Mouse (Mus musculus) bone marrow, adult 2 months (tissue): ENCODE results near the gene Rab4a. TPM values are rescaled to one million over a fixed set of nuclear protein-coding genes. Genes with fewer than 3 reads are reported as not detected.

Experiments used
- H3K27ac ChIP-seq: fragments of 200-500 bp; 2 replicates; pipeline ENCODE4 v1.5.1; 2012; ENCODE audit warnings: low read depth, mild to moderate bottlenecking, control low read depth, inconsistent platforms, low read length; ENCODE audit not compliant: control insufficient read depth, poor library complexity, insufficient read depth
- H3K4me1 ChIP-seq: fragments of 200-500 bp; 2 replicates; pipeline ENCODE4 v1.6.1; 2011; ENCODE audit warnings: low read length; ENCODE audit not compliant: control insufficient read depth, insufficient read depth
- H3K4me3 ChIP-seq: fragments of 200-500 bp; replicated peaks from 2 replicates; pipeline ENCODE3; 2011; ENCODE audit warnings: mild to moderate bottlenecking, low read depth, low read length, control low read depth; ENCODE audit not compliant: control insufficient read depth
- CTCF ChIP-seq: fragments of 200-500 bp; IDR thresholded peaks from 2 replicates; pipeline ENCODE4 v1.5.1; 2011; ENCODE audit warnings: low read length, control low read depth; ENCODE audit not compliant: control insufficient read depth, insufficient read depth
- POLR2A ChIP-seq: fragments of 200-500 bp; IDR thresholded peaks from 2 replicates; pipeline ENCODE4 v1.6.1; 2011; ENCODE audit warnings: low read depth, mild to moderate bottlenecking, control low read depth, low read length, borderline replicate concordance; ENCODE audit not compliant: control insufficient read depth
- WGBS: fragments of 180-500 bp; shearing (Covaris S2); methylation state at CpG from one replicate; pipeline ENCODE4 v1.1.7; 2018; 5-methylcytosine and 5-hydroxymethylcytosine counted together
- polyA plus RNA-seq: library from polyadenylated mRNA; stranded (reverse); fragments of >200 nt; gene quantifications from 2 replicates; pipeline ENCODE4 v1.2.4, GENCODE M21; 2011; ENCODE audit warnings: low replicate concordance; ENCODE audit not compliant: missing spikeins, insufficient read depth, insufficient read length

The Rab4a gene
- polyA plus RNA-seq = 3.5 and 9.1 TPM in 2 replicates

DNA sequence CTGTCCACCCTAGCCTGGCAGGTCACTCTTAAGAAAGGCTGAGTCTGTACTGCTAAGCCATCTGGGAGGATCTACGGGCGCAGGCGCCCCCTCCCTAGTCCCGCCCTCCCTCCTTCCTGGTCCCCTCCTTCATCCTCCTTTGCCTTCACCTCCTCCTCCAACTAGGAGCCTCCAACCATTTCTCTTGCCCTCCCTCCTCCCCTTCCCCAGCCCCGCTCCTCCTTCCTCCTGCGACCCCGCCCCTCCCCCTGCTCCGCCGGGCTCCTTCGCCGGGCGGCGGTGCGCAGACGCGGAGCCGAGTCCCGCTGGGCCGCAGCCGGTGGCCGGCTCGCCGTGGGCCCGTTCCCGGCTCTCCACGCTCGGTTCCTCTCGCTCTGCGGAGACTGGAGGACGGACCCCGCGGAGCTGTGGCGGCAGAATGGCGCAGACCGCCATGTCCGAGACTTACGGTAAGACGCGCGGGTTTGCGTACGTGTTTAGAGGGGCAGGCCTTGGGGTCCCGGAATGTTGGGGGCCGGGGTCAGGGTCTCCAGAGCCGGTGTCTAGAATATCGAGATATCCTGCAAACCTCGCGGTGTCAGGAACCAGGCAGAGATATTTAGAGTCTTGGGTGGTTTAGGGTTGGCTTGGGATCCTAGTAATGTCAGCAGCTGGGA, at the start of gene Rab4a:
Rab4a (plus strand) TSS at position 268 of the 656 bp plus-strand sequence.
- no peak for TF ChIP-seq CTCF
- no peak for TF ChIP-seq POLR2A
- Histone ChIP-seq H3K4me1 (no peaks in the 10 kb centered on the region; the same call in 1 of the 2 replicates), H3K4me3 (peak within 1 kb of the TSS; percentile 79), H3K27ac (peak within 1 kb of the TSS; percentile 39; the same call in 1 of the 2 replicates)
- 2% methylated on average over 47 of the region's 48 CpGs for WGBS

DNA sequence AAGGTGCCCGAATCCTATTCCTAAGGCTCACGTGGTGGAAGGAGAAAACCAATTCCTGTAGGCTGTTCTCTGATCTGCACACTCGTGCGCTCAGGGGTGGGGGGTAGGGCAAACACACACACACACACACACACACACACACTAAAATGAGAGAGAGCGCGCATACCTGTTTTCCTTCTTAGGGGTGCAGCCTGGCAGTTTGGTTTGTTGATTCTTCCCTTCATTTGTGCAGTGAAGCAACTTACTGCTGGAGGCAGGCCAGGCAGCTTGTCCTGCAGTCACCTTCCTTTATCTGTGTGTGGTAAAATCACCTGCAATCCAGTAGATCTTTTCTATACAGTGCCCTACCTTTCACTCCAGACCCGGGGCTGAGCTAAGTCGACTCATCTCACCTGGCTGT, 48.9 kb upstream of the Rab4a start:
- H3K4me3 ChIP-seq = no peak overlapping the region
- no peak overlapping the region for H3K27ac ChIP-seq

DNA sequence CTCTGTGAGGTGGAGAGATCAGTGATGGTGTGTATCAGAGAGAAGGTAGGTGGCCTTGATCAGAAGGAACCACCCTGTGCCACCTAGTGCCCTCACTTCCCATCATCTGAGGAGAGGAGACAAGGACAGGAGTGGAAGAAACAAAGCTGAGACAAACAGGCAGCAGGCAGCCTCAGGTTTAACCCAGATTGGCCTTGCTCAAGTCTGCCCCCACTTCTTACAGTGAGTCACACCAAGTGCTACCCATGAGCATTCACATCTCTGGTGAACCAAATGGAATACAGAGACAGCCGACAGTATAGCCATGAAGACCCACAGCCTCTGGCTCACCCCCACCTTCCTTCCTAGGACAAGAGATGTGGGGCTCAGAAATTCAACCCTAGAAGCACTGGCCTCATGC, 46.9 kb upstream of the Rab4a start:
- H3K4me1 ChIP-seq = no peaks in the 10 kb centered on the region
- TF ChIP-seq POLR2A = no peak
- TF ChIP-seq CTCF = no peak
- no peak overlapping the region for H3K4me3 ChIP-seq
- 63% methylated on average over 1 of the region's 1 CpGs for WGBS
- H3K27ac ChIP-seq = no peak overlapping the region

More for the DNA sequence above, 48.9 kb upstream of the Rab4a start:
- H3K4me1 ChIP-seq = no peaks in the 10 kb centered on the region
- TF ChIP-seq CTCF = no peak
- no peak for TF ChIP-seq POLR2A
- WGBS = 79% methylated on average over 8 of the region's 8 CpGs

DNA sequence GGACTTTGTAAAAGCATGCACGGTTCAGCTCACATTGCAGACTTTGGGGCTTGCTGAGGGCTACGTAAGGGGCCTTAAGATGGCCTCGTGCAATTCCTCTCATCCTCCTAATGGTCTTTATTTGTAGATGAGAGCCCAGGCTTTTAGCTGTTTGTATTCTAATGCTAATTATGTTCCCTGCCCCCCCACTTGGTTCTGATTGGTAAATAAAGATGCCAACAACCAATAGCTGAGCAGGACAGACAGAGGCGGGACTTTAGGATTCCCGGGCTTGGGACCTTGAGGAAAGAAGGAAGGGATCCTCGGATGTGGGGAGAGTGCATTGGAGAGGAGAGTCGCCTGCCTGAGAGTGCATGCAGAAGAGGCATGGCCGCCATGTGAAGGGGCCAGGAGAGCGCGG, 45.9 kb upstream of the Rab4a start:
- Histone ChIP-seq H3K4me3 (no peak overlapping the region), H3K27ac (no peak overlapping the region), H3K4me1 (no peaks in the 10 kb centered on the region)
- WGBS = 44% methylated on average over 10 of the region's 10 CpGs
- TF ChIP-seq POLR2A (no peak), CTCF (no peak)

DNA sequence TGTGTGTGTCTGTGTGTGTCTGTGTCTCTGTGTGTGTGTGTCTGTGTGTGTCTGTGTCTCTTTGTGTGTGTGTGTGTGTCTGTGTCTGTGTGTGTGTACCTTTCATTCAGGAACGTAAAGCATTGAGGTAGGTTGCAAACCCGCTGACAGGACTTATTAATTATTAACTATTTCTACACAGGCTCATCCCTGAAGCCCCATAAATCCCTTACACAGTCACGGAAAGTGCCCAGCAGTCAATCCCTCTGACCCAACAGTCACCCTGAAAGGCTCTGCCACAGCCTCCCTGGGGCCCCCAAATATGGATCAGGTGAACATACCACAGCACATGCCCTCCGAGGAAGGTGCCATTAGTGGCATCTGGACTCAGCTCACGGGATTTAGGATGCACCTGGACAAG, 45.2 kb upstream of the Rab4a start:
- no peak overlapping the region for H3K4me3 ChIP-seq
- H3K4me1 ChIP-seq = no peaks in the 10 kb centered on the region
- WGBS = 82% methylated on average over 5 of the region's 5 CpGs
- no peak overlapping the region for H3K27ac ChIP-seq
- TF ChIP-seq POLR2A (no peak), CTCF (no peak)

DNA sequence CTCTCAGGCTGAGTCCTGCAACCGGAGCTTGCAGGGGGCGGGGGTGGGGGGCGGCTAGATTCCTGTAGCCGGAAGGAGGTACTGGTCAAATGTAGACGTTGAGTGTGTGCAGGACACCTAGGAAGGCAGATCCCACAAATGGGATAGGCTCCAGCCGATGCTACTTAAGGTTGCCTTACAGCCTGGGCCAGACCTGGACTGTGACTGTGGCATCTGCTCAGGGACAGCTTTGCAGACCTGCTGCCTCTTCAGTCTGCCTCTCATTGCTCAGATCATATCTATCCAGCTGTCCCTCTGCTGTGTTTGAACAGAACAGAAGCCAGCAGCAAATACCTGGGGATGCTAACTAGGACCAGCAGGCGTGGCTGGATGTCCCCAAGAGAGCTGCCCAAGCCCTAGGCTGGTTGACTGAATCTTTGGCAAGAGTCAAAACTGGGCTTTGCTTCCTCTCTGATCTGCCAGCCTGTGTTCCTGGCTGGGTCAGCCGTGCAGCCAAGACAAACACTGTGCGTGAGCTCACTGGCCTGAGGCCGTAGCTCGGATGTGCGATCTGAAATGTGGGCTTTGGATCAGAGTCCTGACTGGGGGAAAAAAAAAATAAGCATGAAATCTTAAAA, 44.4 kb upstream of the Rab4a start:
- H3K27ac ChIP-seq = no peak overlapping the region
- H3K4me1 ChIP-seq = no peaks in the 10 kb centered on the region
- WGBS = 68% methylated on average over 12 of the region's 12 CpGs

DNA sequence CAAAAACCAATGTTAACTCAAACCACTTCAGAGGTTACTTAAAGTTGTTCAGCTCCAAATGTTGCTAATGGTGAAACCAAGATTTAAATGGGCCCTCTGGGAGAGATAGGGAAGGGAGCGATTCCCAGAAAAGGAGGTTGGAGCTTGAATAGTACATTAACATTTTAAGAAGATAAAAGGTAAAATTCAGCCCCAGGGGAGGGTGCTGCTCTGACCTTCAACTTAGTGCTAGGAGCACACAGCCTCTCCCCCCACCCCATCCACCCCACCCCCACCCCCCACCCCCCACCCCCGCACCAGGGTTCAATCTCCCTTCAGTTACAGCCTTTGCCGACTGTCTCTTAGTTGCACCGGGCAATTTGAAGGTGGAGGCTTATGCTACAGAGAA, 43.9 kb upstream of the Rab4a start:
- no peak overlapping the region for H3K27ac ChIP-seq
- WGBS = 52% methylated on average over 4 of the region's 4 CpGs
- no peak overlapping the region for H3K4me3 ChIP-seq
- H3K4me1 ChIP-seq = no peaks in the 10 kb centered on the region
- no peak for TF ChIP-seq POLR2A
- TF ChIP-seq CTCF = no peak

More for the DNA sequence above, 44.4 kb upstream of the Rab4a start:
- H3K4me3 ChIP-seq = no peak overlapping the region
- TF ChIP-seq CTCF (no peak), POLR2A (no peak)

DNA sequence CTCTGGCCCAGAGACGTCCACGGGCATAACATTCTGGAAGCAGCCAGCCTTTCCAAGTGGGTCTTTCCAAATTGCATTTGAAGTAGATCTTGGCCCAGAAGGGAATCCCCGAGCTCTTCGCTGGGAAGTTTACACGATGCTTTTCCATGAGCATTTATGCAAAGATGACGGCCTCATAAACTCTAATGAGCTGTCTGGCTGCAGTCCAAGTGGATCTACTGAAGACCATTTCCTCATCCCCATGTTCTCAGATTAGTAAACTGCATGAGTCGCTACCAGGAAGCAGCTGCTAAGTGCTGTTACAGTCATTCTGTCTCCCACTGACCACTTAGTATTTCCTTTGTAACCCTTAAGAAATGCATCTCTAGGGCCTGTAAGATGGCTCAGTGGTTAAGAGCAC, 42.4 kb upstream of the Rab4a start:
- 33% methylated on average over 7 of the region's 7 CpGs for whole genome bisulfite sequencing
- TF ChIP-seq CTCF (no peak), POLR2A (no peak)
- Histone ChIP-seq H3K27ac (no peak overlapping the region), H3K4me3 (no peak overlapping the region), H3K4me1 (peaks cover 2% of the 10 kb centered on the region)
